Mouse (Mus musculus): ENCODE data around the gene Tas2r135.

DNA sequence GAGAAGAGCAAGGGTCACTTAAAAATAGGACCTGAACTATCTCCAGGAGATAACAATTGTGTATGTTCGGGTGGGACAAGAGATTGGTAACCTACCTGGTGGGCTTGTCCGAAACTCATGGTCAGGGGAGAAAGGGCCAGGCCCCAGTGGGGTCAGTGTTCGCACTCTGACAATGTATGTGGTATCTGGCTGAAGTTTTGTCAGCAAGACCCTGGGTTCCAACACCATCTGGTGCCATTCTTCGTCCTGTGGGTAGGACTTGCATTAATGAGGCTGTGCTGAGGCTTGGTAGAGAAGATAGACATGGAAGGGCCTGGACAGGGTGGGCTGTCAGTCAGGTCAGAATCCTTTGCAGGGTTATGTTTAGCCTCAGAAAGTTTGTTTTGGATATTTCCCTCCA lies 41.2 kb upstream of the Tas2r135 start:
- no peak for TF ChIP-seq CTCF (IDR thresholded peaks at IDR 0.05; ENCODE audit: insufficient read depth, low read depth, low read length)
- no peak for TF ChIP-seq POLR2A (IDR thresholded peaks at IDR 0.05; ENCODE audit: insufficient read depth, low read depth, low read length)

Measured in olfactory bulb, adult 2 months (tissue).